Mouse (Mus musculus): ENCODE measurements around the gene Tmem201.
"Not testable (repeated sequence)": the region's sequence is repeated elsewhere in the genome, so short reads cannot be mapped to it uniquely, and the experiment has no call there.

Gene Tmem201

GRCm38 (mm10) chr4:149737383-149738324, at the start of gene Tmem201:
TSS of gene Tmem201 (minus strand) at chr4:149738044.
- in situ Hi-C loops (cut with MboI, MseI), result no loop called here

GRCm38 (mm10) chr4:149784901-149785300, 47.1 kb upstream of the Tmem201 start:
- in situ Hi-C loops (cut with MboI, MseI), result no loop called here

DNA sequence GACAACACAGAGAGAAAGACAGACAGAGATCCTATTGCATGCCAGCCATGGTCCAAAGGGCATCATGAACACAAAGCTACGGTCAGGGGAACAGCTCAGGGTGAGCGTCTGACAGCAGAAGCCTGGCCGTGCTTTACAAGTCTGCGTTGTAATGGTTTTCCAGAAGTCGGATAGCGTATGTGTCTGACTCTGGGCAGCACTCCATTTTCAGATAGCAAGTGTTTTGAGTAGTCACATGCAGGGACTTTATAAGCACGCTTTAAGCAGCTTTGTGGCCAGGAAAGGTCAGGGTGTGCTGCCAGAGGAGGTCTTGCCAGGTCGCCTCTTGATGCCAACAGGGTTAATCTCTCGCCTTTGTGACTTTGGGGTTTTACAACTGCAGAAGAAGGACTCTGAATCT, 46.5 kb upstream of the Tmem201 start:
- in situ Hi-C loops (cut with MboI, MseI), result no loop called here

DNA sequence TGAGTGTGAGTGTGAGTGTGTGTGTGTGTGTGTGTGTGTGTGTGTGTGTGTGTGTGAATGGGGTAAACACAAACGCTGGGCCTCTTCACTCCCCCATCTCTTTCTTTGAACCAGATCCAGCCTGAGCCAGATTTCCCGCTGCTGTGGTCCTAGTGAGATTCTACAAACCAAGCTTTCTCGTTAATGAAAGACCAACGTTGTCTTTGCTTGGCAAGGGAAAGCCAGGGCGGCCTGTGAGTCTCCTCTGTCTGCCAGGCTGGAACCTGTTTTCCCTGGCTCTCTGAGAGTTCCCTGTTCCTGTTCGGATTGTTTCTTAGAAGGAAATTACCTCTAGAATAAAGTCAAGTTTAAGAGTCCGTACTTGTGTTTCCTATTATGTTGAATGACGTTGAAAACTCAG, 45.1 kb upstream of the Tmem201 start:
- in situ Hi-C loops (cut with MboI, MseI), result no loop called here

DNA sequence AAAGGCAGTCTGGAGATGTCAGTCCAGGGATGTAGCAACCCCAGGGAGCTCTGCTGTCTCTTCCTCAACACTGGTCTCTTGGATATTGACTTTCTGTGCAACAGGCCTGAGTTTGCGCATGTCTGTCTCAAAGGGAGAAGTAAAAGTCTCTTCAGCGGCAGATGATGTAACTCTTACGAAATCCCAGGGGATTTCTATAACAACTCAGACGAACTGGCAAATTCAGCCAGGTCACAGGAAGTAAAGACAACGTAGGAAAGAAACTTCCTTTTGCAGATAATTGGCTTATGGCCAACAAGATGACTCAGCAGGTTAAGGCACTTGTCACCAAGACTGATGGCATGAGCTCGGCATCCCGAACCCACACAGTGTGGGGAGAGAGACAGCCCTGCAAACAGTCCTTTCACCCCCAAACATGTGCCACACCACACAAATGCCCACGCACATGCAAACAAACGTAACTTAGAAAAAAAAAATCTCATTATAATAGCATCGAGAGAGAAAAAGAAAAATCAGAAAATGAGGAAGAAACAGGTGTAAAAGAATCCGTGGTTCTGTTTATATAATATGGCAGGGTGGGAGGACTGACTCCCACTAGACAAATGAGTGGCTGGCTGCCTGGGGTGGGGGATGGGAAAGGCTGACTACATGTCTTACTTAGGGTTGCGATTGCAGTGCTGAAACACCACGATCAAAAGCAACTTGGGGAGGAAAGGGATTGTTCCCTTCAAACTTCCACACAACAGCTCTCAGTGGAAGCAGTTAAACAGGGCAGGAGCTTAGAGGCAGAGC, 42.9 kb upstream of the Tmem201 start:
- in situ Hi-C loops (cut with MboI, MseI), result no loop called here

- in situ Hi-C loops (cut with MboI, MseI), result no loop called here
Observed at GRCm38 (mm10) chr4:149779966-149780365, 42.1 kb upstream of the Tmem201 start.

- in situ Hi-C loops (cut with MboI, MseI), result no loop called here
Observed at GRCm38 (mm10) chr4:149777126-149777525, 39.3 kb upstream of the Tmem201 start.

GRCm38 (mm10) chr4:149775760-149776362, 38.0 kb upstream of the Tmem201 start:
- in situ Hi-C loops (cut with MboI, MseI), result no loop called here

DNA sequence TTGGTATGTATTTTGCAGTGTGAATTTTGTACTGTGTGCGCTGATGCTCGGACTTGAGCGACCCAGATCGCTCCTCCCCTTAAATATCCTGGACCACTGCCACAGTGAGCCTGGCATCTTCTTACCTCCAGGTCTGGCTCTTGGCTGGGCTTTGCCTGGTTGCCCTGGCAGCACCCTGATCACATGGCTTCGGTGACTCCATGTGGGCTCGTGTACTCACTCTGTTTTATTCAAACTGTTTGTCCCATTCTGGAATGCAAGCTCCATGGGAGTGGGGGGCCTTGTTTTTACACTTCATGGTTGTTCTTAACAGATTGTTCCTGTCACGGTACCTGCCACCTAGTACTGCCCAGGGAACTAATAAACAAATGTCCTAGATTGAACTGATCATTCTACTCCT, 37.5 kb upstream of the Tmem201 start:
- in situ Hi-C loops (cut with MboI, MseI), result no loop called here

DNA sequence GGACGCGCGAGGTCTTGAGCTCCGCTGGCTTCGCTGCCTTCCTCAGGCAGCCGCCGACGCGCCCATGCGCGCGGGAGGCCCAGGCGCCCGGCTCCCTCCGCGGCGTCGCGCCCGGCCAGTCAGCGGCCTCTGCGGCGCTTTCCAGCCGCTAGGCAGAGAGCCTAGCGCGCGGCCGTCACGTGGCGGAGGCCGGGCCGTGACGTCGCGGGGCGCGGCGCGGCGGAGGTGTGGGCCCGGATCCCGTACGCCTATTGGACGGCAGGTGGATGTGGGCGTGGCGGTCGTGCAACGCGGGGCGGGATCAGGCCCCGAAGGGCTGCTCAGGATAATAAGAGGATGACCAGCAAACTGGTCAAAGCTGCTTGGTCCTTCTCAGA, 36.2 kb upstream of the Tmem201 start, which contains the start of gene Slc25a33:
Gene Slc25a33, minus strand, starts transcription at position 184 of the 377 bp plus-strand sequence.
- in situ Hi-C loops (cut with MboI, MseI), result no loop called here

GRCm38 (mm10) chr4:149773408-149774093, 35.7 kb upstream of the Tmem201 start:
- in situ Hi-C loops (cut with MboI, MseI), result no loop called here

DNA sequence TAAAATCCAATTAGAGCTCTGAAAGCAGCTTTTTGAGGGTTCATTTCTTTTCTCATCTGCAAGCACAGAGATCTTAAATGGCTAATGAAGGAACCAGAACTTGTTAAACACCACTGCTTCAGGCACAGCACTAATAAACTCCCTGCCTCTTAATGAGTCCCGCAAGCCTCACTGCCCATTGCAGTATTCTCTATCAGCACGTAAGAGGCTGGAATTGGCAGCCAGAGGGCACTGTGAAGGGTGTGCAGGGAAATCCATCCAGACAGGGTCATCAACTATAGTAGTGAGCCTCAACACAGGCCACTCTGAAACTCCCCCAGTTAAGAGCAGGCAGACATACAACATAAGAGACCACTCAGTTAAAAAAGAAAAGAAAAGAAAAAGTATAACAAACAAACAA, 34.5 kb upstream of the Tmem201 start:
- in situ Hi-C loops (cut with MboI, MseI), result no loop called here

DNA sequence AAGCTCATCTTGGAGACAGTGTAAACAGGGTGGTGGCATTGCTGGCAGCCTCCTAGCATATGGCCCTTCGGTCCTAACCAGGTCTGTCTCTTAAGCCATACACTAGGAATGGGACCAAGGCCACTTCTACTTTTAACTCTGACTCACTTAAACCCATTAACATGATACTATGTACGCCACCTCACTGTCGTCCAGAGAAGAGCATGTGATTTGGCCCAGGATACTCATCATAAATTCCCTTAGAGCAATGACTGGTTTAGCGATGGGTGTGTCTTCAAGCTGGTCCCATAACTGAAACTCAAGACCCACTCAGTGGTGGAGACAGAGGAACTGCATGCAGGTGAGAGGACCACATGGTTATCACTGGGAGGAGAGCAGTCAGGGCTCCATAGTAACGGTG, 27.4 kb upstream of the Tmem201 start:
- in situ Hi-C loops (cut with MboI, MseI), result loop anchor here in 1 of 2 experiments (10.0 kb wide), 1 partner anchor 1890 kb away; no protein-coding TSS in a partner anchor

GRCm38 (mm10) chr4:149763335-149763734, 25.5 kb upstream of the Tmem201 start:
- in situ Hi-C loops (cut with MboI, MseI), result loop anchor here in 1 of 2 experiments (10.0 kb wide), 1 partner anchor 1889 kb away; no protein-coding TSS in a partner anchor

DNA sequence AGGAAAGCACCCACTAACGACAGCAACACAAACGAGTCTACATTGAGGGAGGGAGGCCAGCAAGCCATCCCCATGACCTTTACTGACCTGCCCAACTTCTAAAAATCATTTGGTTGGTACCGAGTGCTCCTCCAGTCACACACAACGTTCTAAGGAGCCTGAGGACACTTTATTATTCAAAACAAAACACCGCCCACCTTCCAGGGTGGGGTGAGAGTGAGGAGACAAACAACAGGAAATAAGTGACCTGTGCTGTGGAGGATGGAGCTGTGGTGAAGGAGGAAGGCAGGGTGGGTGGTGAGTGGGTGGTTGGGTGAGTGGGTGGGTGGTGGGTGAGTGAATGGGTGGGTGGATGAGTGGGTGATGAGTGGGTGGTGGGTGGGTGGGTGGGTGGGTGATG, 21.7 kb upstream of the Tmem201 start:
- in situ Hi-C loops (cut with MboI, MseI), result no loop called here

- in situ Hi-C loops (cut with MboI, MseI), result no loop called here
Observed at GRCm38 (mm10) chr4:149758423-149758822, 20.6 kb upstream of the Tmem201 start.

DNA sequence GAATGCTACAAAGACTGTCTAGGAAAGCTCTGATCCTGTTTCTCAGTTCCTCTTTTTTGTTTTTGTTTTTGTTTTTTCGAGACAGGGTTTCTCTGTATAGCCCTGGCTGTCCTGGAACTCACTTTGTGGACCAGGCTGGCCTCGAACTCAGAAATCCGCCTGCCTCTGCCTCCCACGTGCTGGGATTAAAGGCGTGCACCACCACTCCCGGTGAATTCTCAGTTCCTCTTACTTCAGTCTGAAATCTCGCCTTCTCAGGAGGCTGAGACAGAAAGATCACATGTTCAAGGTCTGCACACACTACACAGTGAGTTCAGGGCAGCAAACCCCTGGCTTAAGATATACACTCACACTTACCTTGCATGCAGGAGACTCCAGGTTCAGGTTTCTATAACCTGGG, 18.7 kb upstream of the Tmem201 start:
- in situ Hi-C loops (cut with MboI, MseI), result not testable (repeated sequence)

GRCm38 (mm10) chr4:149752836-149753235, 15.0 kb upstream of the Tmem201 start:
- in situ Hi-C loops (cut with MboI, MseI), result no loop called here

GRCm38 (mm10) chr4:149752124-149752799, 14.4 kb upstream of the Tmem201 start:
- in situ Hi-C loops (cut with MboI, MseI), result no loop called here

DNA sequence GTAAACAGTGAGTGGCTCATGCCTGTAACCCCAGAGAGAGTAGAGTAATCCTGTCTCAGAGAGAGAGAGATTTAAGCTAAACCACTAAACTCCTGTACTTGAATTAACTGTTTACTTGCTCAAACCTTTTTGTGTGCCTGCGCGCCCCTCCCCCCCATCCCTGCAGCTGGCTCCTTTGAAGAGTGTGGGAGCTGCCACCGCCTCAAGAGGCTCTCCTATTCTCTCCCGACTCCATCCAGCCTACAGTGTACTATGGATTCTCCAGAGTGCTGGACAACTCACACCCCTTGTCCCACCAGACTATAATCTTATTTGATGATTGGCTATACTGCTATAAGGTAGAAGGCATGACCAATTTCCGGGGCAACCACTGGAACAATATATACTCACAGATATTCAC, 12.8 kb upstream of the Tmem201 start:
- in situ Hi-C loops (cut with MboI, MseI), result no loop called here

DNA sequence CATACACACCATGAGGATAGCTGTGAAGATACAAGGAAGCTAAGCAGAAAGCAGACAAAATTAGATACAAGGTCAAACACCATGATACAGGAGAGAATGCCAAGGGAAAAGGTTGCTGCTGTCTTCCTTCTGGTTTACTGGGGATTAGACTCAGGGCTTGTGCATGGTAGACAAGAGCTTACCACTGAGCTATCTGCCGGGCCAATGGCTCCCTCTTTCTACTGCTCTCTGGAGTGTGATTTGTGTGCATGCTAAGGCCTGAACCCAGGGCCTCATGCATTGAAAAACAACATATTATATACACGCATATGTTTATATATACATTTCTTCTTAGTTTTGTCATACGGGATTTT, 11.8 kb upstream of the Tmem201 start:
- in situ Hi-C loops (cut with MboI, MseI), result not testable (repeated sequence)
